15 mouse cellular contexts compared by ENCODE assay signal in the genomic region with DNA sequence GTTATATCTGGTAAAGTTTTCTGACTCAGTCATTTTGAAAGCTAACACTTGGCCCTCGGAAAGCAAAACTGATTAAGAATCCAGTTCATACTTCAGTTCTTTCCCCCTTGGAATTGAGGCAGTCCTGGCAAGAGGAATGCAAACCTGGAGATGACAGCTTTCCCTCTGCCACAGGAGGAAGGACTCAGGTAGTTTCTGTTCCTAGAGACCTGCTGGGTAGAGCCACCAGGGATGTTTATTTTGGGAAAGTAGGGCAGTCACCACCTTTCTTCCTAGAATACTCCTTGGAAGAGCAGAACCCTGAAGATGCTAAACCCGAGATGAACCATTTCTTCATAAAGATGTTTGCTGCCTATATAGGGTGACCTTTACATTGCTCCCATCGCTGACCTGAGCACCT.
"Had no signal": no experiment of that assay in that cellular context is flagged by ENCODE, and none has a peak within 500 bp of the region (broad histone marks: within the 10 kb centered on the region; RNA-seq: fewer than 3 reads in every experiment).

No protein-coding gene starts in this region.

- H3K27ac ChIP-seq: layer of hippocampus, adult 2 months; limb, embryonic 10.5 days; liver, embryonic 12.5 days; midbrain, embryonic 12.5 days; neural tube, embryonic 13.5 days had no signal

- H3K4me3 ChIP-seq: layer of hippocampus, adult 2 months; limb, embryonic 10.5 days; liver, embryonic 12.5 days; midbrain, embryonic 12.5 days; neural tube, embryonic 13.5 days had no signal

- H3K27me3 ChIP-seq: liver, embryonic 12.5 days; midbrain, embryonic 12.5 days; neural tube, embryonic 13.5 days had no signal

- ATAC-seq: liver, embryonic 12.5 days; midbrain, embryonic 16.5 days had no signal

- H3K36me3 ChIP-seq: limb, embryonic 10.5 days; midbrain, embryonic 12.5 days had no signal

- H3K4me1 ChIP-seq: limb, embryonic 10.5 days; midbrain, embryonic 12.5 days; neural tube, embryonic 13.5 days had no signal

- H3K9ac ChIP-seq: liver, embryonic 12.5 days; lung, embryonic 14.5 days; midbrain, embryonic 12.5 days; neural tube, embryonic 13.5 days had no signal

- DNase-seq: kidney, postnatal 10 days; kidney, postnatal 4 days; lung, embryonic 14.5 days; lung, postnatal 14 days; retina, postnatal 1 day; right cerebral cortex, postnatal 4 days; spleen, adult 18-20 months; thymus, adult 18-20 months; thymus, postnatal 14 days had no signal
